19 mouse cellular contexts compared by ENCODE assay signal in the genomic region with DNA sequence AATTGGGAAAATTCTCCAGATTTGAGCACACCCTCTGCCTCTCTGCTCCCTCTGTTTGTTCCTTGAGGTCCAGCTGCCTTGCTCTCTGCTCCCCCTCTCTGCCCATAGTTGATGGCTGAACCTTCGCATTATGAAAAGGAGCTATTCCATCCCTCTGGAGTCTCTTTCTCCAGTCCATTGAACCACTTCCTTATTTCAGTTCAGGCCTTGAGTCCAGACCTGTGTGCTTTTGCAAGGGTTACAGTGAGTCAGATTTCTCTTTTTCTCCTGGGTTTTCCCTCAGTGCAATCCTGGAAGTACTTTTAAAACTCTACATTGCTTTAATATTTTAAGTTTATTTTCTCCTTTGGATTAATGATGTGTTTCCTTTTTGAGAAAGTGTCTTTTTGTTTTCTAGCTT.
DNase-seq lines count a peak whose midpoint lies in the region; ATAC-seq and TF ChIP-seq lines count a peak whose summit lies in the region.
"Had no signal": no experiment of that assay in that cellular context is flagged by ENCODE, and none has a peak within 500 bp of the region (broad histone marks: within the 10 kb centered on the region; RNA-seq: fewer than 3 reads in every experiment).

No protein-coding gene starts in this region.

- TF ChIP-seq POLR2A in embryonic fibroblast, embryonic 13.5 days (IDR thresholded peaks at IDR 0.05; ENCODE audit: low read depth, low read length), result no peak

- H3K9me3 ChIP-seq in midbrain, embryonic 11.5 days (ENCODE audit: control insufficient read depth, low read length), result no peaks in the 10 kb centered on the region
- H3K9me3 ChIP-seq: embryonic facial prominence, embryonic 13.5 days; embryonic facial prominence, embryonic 15.5 days; forebrain, embryonic 13.5 days; forebrain, embryonic 15.5 days had no signal

- peaks cover 21% of the 10 kb centered on the region for H3K4me1 ChIP-seq in embryonic fibroblast, embryonic 13.5 days (ENCODE audit: control insufficient read depth, insufficient read depth, low read length)
- no peaks in the 10 kb centered on the region for H3K4me1 ChIP-seq in midbrain, embryonic 11.5 days (ENCODE audit: control insufficient read depth, insufficient read depth, low read length)
- H3K4me1 ChIP-seq: embryonic facial prominence, embryonic 15.5 days; forebrain, embryonic 13.5 days; forebrain, embryonic 15.5 days had no signal

- DNase-seq in cerebellum, postnatal 25 days, result no peak
- DNase-seq in midbrain, embryonic 11.5 days (ENCODE audit: low spot score, missing footprints), result no peak
- DNase-seq in heart, adult 9 months (ENCODE audit: low spot score in 2 of 2), result no peak
- DNase-seq: adrenal gland, adult 2 months; adrenal gland, postnatal 10 days; adrenal gland, postnatal 25 days; cerebellum, adult 11 months; cerebellum, adult 18-20 months; cerebellum, adult 8-10 months; cerebellum, adult 9-11 months; cerebellum, postnatal 14 days; embryo, embryonic 11 days; forebrain, postnatal 0 days had no signal

- no peaks in the 10 kb centered on the region for H3K36me3 ChIP-seq in midbrain, embryonic 11.5 days (ENCODE audit: control insufficient read depth, insufficient read depth, low read length)
- H3K36me3 ChIP-seq: embryonic facial prominence, embryonic 13.5 days; embryonic facial prominence, embryonic 15.5 days; forebrain, embryonic 15.5 days had no signal

- H3K27me3 ChIP-seq in midbrain, embryonic 11.5 days (ENCODE audit: control insufficient read depth, insufficient read depth, low read length), result no peaks in the 10 kb centered on the region
- H3K27me3 ChIP-seq: embryonic facial prominence, embryonic 13.5 days; embryonic facial prominence, embryonic 15.5 days; forebrain, embryonic 13.5 days; forebrain, embryonic 15.5 days had no signal

- TF ChIP-seq CTCF in embryonic fibroblast, embryonic 13.5 days (IDR thresholded peaks at IDR 0.05; ENCODE audit: borderline replicate concordance, insufficient read depth, low read length), result no peak

- no peak overlapping the region for H3K9ac ChIP-seq in midbrain, embryonic 11.5 days (ENCODE audit: low read length)
- H3K9ac ChIP-seq: embryonic facial prominence, embryonic 13.5 days; embryonic facial prominence, embryonic 15.5 days; forebrain, embryonic 13.5 days; forebrain, embryonic 15.5 days; forebrain, postnatal 0 days had no signal

- WGBS in midbrain, embryonic 11.5 days, result 89% methylated on average over 1 of the region's 1 CpGs

- H3K27ac ChIP-seq in embryonic fibroblast, embryonic 13.5 days (ENCODE audit: insufficient read depth, low read length), result peak overlapping the region; percentile 4; the same call in 1 of the 2 replicates
- no peak overlapping the region for H3K27ac ChIP-seq in midbrain, embryonic 11.5 days (ENCODE audit: low read depth, low read length)
- H3K27ac ChIP-seq: embryonic facial prominence, embryonic 13.5 days; embryonic facial prominence, embryonic 15.5 days; forebrain, embryonic 13.5 days; forebrain, embryonic 15.5 days had no signal

- H3K4me3 ChIP-seq in embryonic fibroblast, embryonic 13.5 days (ENCODE audit: insufficient read depth, low read length), result no peak overlapping the region
- H3K4me3 ChIP-seq in midbrain, embryonic 11.5 days (ENCODE audit: low read depth, low read length), result no peak overlapping the region
- H3K4me3 ChIP-seq: embryonic facial prominence, embryonic 13.5 days; embryonic facial prominence, embryonic 15.5 days; forebrain, embryonic 13.5 days; forebrain, embryonic 15.5 days had no signal

- ATAC-seq in megakaryocyte, adult 5-6 weeks (ENCODE audit: poor library complexity, severe bottlenecking), result peak; percentile 46
- ATAC-seq in midbrain, embryonic 11.5 days (ENCODE audit: low FRiP score), result no peak
- ATAC-seq: forebrain, embryonic 13.5 days; forebrain, embryonic 15.5 days; forebrain, postnatal 0 days had no signal

- H3K4me2 ChIP-seq in midbrain, embryonic 11.5 days, result no peak overlapping the region
- H3K4me2 ChIP-seq: embryonic facial prominence, embryonic 13.5 days; embryonic facial prominence, embryonic 15.5 days; forebrain, embryonic 13.5 days; forebrain, embryonic 15.5 days had no signal
